Mouse (Mus musculus) gastrocnemius, adult 8-10 months (tissue): Measurements from ENCODE around the gene Hs1bp3. TPM values are rescaled to one million over a fixed set of nuclear protein-coding genes. Genes with fewer than 3 reads are reported as not detected.
A peak's percentile ranks its signal among the peaks of the same experiment; 100 is the strongest.

Experiments used
- DNase-seq, 2 experiments: peaks; one replicate each; pipeline ENCODE4 v3.0.0; 2022; ENCODE audit warnings: low spot score in 2 of 2
- total RNA-seq, 4 experiments: library from RNA; stranded (reverse); gene quantifications; 2 replicates each; pipeline ENCODE4 v1.2.4; 2022

Hs1bp3 gene
- total RNA-seq = 1 to 10 TPM; 4.3 to 8.4 (median 5.4) TPM

- DNase-seq = peak; percentile 70 to 75
Observed at GRCm38 (mm10) chr12:8313270-8313771, at the start of gene Hs1bp3. Hs1bp3 (plus strand) TSS chr12:8313432.

GRCm38 (mm10) chr12:8266311-8266710 is 46.9 kb upstream of the Hs1bp3 start:
- DNase-seq = no peak

GRCm38 (mm10) chr12:8269627-8270026 is 43.6 kb upstream of the Hs1bp3 start:
- no peak for DNase-seq

- no peak for DNase-seq
Observed at GRCm38 (mm10) chr12:8271405-8271804, 41.8 kb upstream of the Hs1bp3 start.

- DNase-seq = no peak
Observed at GRCm38 (mm10) chr12:8273471-8274171, 39.6 kb upstream of the Hs1bp3 start.

- no peak for DNase-seq
Observed at GRCm38 (mm10) chr12:8275424-8275823, 37.8 kb upstream of the Hs1bp3 start.

GRCm38 (mm10) chr12:8281225-8282017 is 31.8 kb upstream of the Hs1bp3 start:
- no peak for DNase-seq

GRCm38 (mm10) chr12:8287970-8288369 is 25.3 kb upstream of the Hs1bp3 start:
- DNase-seq = no peak

GRCm38 (mm10) chr12:8289099-8289498 is 24.1 kb upstream of the Hs1bp3 start:
- no peak for DNase-seq

- no peak for DNase-seq
Observed at GRCm38 (mm10) chr12:8289499-8289898, 23.7 kb upstream of the Hs1bp3 start.

GRCm38 (mm10) chr12:8291157-8291853 is 21.9 kb upstream of the Hs1bp3 start:
- no peak for DNase-seq

GRCm38 (mm10) chr12:8295307-8295913 is 17.8 kb upstream of the Hs1bp3 start:
- no peak for DNase-seq

GRCm38 (mm10) chr12:8296154-8296553 is 17.1 kb upstream of the Hs1bp3 start:
- no peak for DNase-seq

GRCm38 (mm10) chr12:8297586-8298214 is 15.5 kb upstream of the Hs1bp3 start:
- DNase-seq = no peak

GRCm38 (mm10) chr12:8298361-8299142 is 14.7 kb upstream of the Hs1bp3 start:
- DNase-seq = no peak

GRCm38 (mm10) chr12:8299143-8300110 is 13.8 kb upstream of the Hs1bp3 start:
- DNase-seq = no peak

GRCm38 (mm10) chr12:8300111-8300480 is 13.1 kb upstream of the Hs1bp3 start:
- no peak for DNase-seq

GRCm38 (mm10) chr12:8300521-8300920 is 12.7 kb upstream of the Hs1bp3 start:
- DNase-seq = no peak
